Mouse (Mus musculus) frontal cortex, postnatal 10 days (tissue): ENCODE measurements around the gene Grtp1.
"Not testable (repeated sequence)": the region's sequence is repeated elsewhere in the genome, so short reads cannot be mapped to it uniquely, and the experiment has no call there.

Experiments used
- DNase-seq, 2 experiments: peaks; one replicate each; pipeline ENCODE4 v3.0.0; 2022; ENCODE audit warnings: low spot score in 2 of 2, mixed read lengths in 1 of 2

Gene Grtp1

GRCm38 (mm10) chr8:13174811-13175210 is 25.6 kb downstream of the Grtp1 start:
- no peak for DNase-seq

- no peak for DNase-seq
These were observed 26.1 kb downstream of the Grtp1 start for GRCm38 (mm10) chr8:13174305-13174704.

GRCm38 (mm10) chr8:13170510-13170909 is 29.9 kb downstream of the Grtp1 start:
- no peak for DNase-seq

- no peak for DNase-seq
These were observed 36.1 kb downstream of the Grtp1 start for GRCm38 (mm10) chr8:13164361-13164760.

- no peak for DNase-seq
These were observed 36.9 kb downstream of the Grtp1 start for GRCm38 (mm10) chr8:13163563-13163962.

- DNase-seq: no peak
These were observed 38.3 kb downstream of the Grtp1 start for GRCm38 (mm10) chr8:13162098-13162497.

GRCm38 (mm10) chr8:13160691-13161090 is 39.7 kb downstream of the Grtp1 start:
- DNase-seq: no peak

GRCm38 (mm10) chr8:13159377-13159881 is 41.0 kb downstream of the Grtp1 start:
- DNase-seq: no peak

GRCm38 (mm10) chr8:13158718-13159376 is 41.6 kb downstream of the Grtp1 start, which contains the start of gene Lamp1:
TSS of gene Lamp1 (plus strand) at chr8:13159161.
- DNase-seq: peak; percentile 99

- peak in 1 of 2 experiments; percentile 34 for DNase-seq
These were observed 43.9 kb downstream of the Grtp1 start for GRCm38 (mm10) chr8:13156327-13157097.

GRCm38 (mm10) chr8:13155358-13155757 is 45.1 kb downstream of the Grtp1 start:
- no peak for DNase-seq

- no peak for DNase-seq
These were observed 46.3 kb downstream of the Grtp1 start for GRCm38 (mm10) chr8:13154099-13154498.

- DNase-seq: no peak
These were observed 49.5 kb downstream of the Grtp1 start for GRCm38 (mm10) chr8:13150929-13151328.

GRCm38 (mm10) chr8:13149866-13150265 is 50.6 kb downstream of the Grtp1 start:
- no peak for DNase-seq

- DNase-seq: no peak
These were observed 51.1 kb downstream of the Grtp1 start for GRCm38 (mm10) chr8:13149287-13149686.

- DNase-seq: no peak
These were observed 51.9 kb downstream of the Grtp1 start for GRCm38 (mm10) chr8:13148476-13148875.

GRCm38 (mm10) chr8:13141681-13142080 is 58.7 kb downstream of the Grtp1 start:
- DNase-seq: no peak

GRCm38 (mm10) chr8:13139641-13140182 is 60.7 kb downstream of the Grtp1 start:
- no peak for DNase-seq

GRCm38 (mm10) chr8:13132220-13132619 is 68.2 kb downstream of the Grtp1 start:
- DNase-seq: not testable (repeated sequence)

- DNase-seq: no peak
These were observed 75.5 kb downstream of the Grtp1 start for GRCm38 (mm10) chr8:13124897-13125296.

- DNase-seq: no peak
These were observed 77.5 kb downstream of the Grtp1 start for GRCm38 (mm10) chr8:13122887-13123421.
